Mouse (Mus musculus) bone marrow, adult 2 months (tissue): ENCODE data around the gene Faap100.

Experiments
- CTCF ChIP-seq: fragments of 200-500 bp; IDR thresholded peaks from 2 replicates; pipeline ENCODE4 v1.5.1; 2011; ENCODE audit warnings: low read length, control low read depth; ENCODE audit not compliant: control insufficient read depth, insufficient read depth
- POLR2A ChIP-seq: fragments of 200-500 bp; IDR thresholded peaks from 2 replicates; pipeline ENCODE4 v1.6.1; 2011; ENCODE audit warnings: low read depth, mild to moderate bottlenecking, control low read depth, low read length, borderline replicate concordance; ENCODE audit not compliant: control insufficient read depth

DNA sequence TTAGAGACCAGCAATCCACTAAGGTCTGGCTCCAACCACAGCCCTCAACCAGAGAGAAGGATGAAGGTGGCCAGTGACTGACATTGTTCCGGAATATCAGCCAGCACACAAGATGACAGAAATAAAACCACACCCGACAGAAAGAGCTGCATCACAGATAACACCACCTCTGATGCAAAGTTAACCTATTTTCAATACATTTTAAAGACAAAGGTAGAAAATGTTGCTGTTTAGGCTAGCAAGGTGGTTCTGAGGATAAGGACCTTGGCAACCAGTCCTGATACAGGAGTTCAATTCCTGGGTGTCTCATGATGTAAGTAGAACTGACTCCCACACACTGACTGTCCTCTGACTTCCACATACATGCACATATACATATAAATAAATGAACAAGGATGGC, 20.8 kb upstream of the Faap100 start:
- TF ChIP-seq CTCF (no peak), POLR2A (no peak)
